Mouse (Mus musculus) lung, postnatal 0 days (tissue): ENCODE results near the gene Gm19402.

ENCODE experiments used
- CTCF ChIP-seq: IDR thresholded peaks from 2 replicates; pipeline ENCODE4 v1.5.1; 2016; ENCODE audit warnings: antibody characterized with exemption, mild to moderate bottlenecking
- EP300 ChIP-seq: IDR thresholded peaks from 2 replicates; pipeline ENCODE4 v1.6.1; 2016; ENCODE audit warnings: antibody characterized with exemption, mild to moderate bottlenecking, control low read depth

DNA sequence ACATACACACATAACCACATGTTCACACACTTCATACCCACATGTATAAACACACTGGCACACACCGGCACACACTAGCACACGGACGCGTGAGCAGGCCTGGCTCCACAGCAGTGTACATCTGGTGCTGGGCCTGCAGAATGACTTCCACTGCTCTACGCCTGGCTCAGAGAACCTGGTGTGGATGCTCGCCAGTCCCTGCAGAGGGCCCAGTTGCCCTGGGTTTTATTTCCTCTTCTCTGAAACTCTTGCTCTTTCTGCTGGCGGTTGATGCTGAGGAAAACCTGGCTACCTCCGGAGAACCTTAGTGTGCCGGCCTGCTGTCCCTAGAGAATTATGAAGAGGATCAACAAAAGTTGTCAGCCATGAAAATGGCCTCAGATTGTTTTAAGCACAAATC lies 38.5 kb downstream of the Gm19402 start:
- TF ChIP-seq CTCF (no peak), EP300 (no peak)
